Comparison of ENCODE assay signal across 8 mouse cellular contexts in genomic region chr7:28148263-28148662, GRCm38 (mm10). TPM values are rescaled to one million over a fixed set of nuclear protein-coding genes. Genes with fewer than 3 reads are reported as not detected.
DNase-seq lines count a peak whose midpoint lies in the region; ATAC-seq and TF ChIP-seq lines count a peak whose summit lies in the region.

No protein-coding gene starts in this region.

- no peak overlapping the region for H3K4me3 ChIP-seq in embryonic fibroblast, embryonic 13.5 days (ENCODE audit: insufficient read depth, low read length)
- no peak overlapping the region for H3K4me3 ChIP-seq in hindbrain, embryonic 14.5 days (replicated peaks; ENCODE audit: low read length)

- no peaks in the 10 kb centered on the region for H3K4me1 ChIP-seq in embryonic fibroblast, embryonic 13.5 days (ENCODE audit: control insufficient read depth, insufficient read depth, low read length)
- no peaks in the 10 kb centered on the region for H3K4me1 ChIP-seq in hindbrain, embryonic 14.5 days (replicated peaks; ENCODE audit: control insufficient read depth, insufficient read depth, low read length)

- no peaks in the 10 kb centered on the region for H3K9me3 ChIP-seq in hindbrain, embryonic 14.5 days (ENCODE audit: control insufficient read depth, low read length)

- H3K4me2 ChIP-seq in hindbrain, embryonic 14.5 days (replicated peaks): no peak overlapping the region

- 14% methylated on average over 3 of the region's 3 CpGs for WGBS in hindbrain, embryonic 14.5 days

- ATAC-seq in frontal cortex, adult (ENCODE audit: low TSS enrichment): no peak; the same call in 1 of the 2 replicates
- peak; percentile 70; the same call in 1 of the 2 replicates for ATAC-seq in hindbrain, embryonic 14.5 days (ENCODE audit: low FRiP score)
- peak; percentile 46; the same call in 1 of the 2 replicates for ATAC-seq in megakaryocyte-erythroid progenitor cell, adult 5-6 weeks (replicated peaks; ENCODE audit: low FRiP score, low TSS enrichment, poor library complexity, severe bottlenecking)

- no peaks in the 10 kb centered on the region for H3K36me3 ChIP-seq in hindbrain, embryonic 14.5 days (replicated peaks; ENCODE audit: control insufficient read depth, insufficient read depth)

- TF ChIP-seq POLR2A in embryonic fibroblast, embryonic 13.5 days (IDR thresholded peaks at IDR 0.05; ENCODE audit: low read depth, low read length): no peak

- H3K27ac ChIP-seq in embryonic fibroblast, embryonic 13.5 days (ENCODE audit: insufficient read depth, low read length): no peak overlapping the region
- no peak overlapping the region for H3K27ac ChIP-seq in hindbrain, embryonic 14.5 days

- H3K9ac ChIP-seq in hindbrain, embryonic 14.5 days: no peak overlapping the region

- TF ChIP-seq CTCF in embryonic fibroblast, embryonic 13.5 days (IDR thresholded peaks at IDR 0.05; ENCODE audit: borderline replicate concordance, insufficient read depth, low read length): peak; percentile 80

- DNase-seq in frontal cortex, postnatal 25 days (ENCODE audit: low spot score in 2 of 2): peak; percentile 29 to 53
- DNase-seq in adrenal gland, postnatal 36 days: peak; percentile 81 to 88
- peak; percentile 68 for DNase-seq in hindbrain, embryonic 14.5 days (ENCODE audit: low spot score)
- peak; percentile 48 to 53 for DNase-seq in layer of hippocampus, postnatal 14 days (ENCODE audit: low spot score in 2 of 2)
- peak; percentile 30 to 65 for DNase-seq in spleen, adult 18-20 months

- H3K27me3 ChIP-seq in hindbrain, embryonic 14.5 days (ENCODE audit: control insufficient read depth, insufficient read depth, low read length): no peaks in the 10 kb centered on the region

RNA-seq across cellular contexts. Expression of gene 9530053A07Rik, which starts 19.0 kb away (rescaled TPM):
- not detected for total RNA-seq in adrenal gland, postnatal 36 days (2021)
- polyA plus RNA-seq in embryonic fibroblast, embryonic 13.5 days (2011; ENCODE audit: insufficient read length, low read depth, missing spikeins): 0.08 TPM in 1 of 2 replicates, not detected in the other
- 0.09 and 0.24 TPM in 2 replicates for polyA plus RNA-seq in hindbrain, embryonic 14.5 days (2014; fragmentation: Nextera tagmentation; extraction: Ambion mirVana)
- under 1 TPM; 0.05 to 0.12 TPM for total RNA-seq in layer of hippocampus, postnatal 14 days (2021)
- total RNA-seq in megakaryocyte-erythroid progenitor cell, adult 5-6 weeks (2014; fragmentation: Nextera tagmentation): not detected in 2 replicates
- not detected in 2 replicates for total RNA-seq in megakaryocyte-erythroid progenitor cell, adult 5-6 weeks (2017)

RNA-seq across cellular contexts. Expression of gene Fbl, which starts 21.2 kb away (rescaled TPM):
- 100 to 1,000 TPM in 1 of 2 experiments, 10 to 100 TPM in 1; 92.2 to 134 TPM for total RNA-seq in adrenal gland, postnatal 36 days (2021)
- polyA plus RNA-seq in embryonic fibroblast, embryonic 13.5 days (2011; ENCODE audit: insufficient read length, low read depth, missing spikeins): 148 and 168 TPM in 2 replicates
- 23.1 and 28.2 TPM in 2 replicates for polyA plus RNA-seq in hindbrain, embryonic 14.5 days (2014; fragmentation: Nextera tagmentation; extraction: Ambion mirVana)
- total RNA-seq in layer of hippocampus, postnatal 14 days (2021): 10 to 100 TPM; 53.0 to 58.7 TPM
- 328 and 406 TPM in 2 replicates for total RNA-seq in megakaryocyte-erythroid progenitor cell, adult 5-6 weeks (2014; fragmentation: Nextera tagmentation)
- total RNA-seq in megakaryocyte-erythroid progenitor cell, adult 5-6 weeks (2017): 265 and 312 TPM in 2 replicates

RNA-seq across cellular contexts. Expression of gene Dyrk1b, which starts 31.0 kb away (rescaled TPM):
- total RNA-seq in adrenal gland, postnatal 36 days (2021): 10 to 100 TPM; 27.3 to 31.4 TPM
- polyA plus RNA-seq in embryonic fibroblast, embryonic 13.5 days (2011; ENCODE audit: insufficient read length, low read depth, missing spikeins): 12.9 and 15.1 TPM in 2 replicates
- 11.6 and 12.6 TPM in 2 replicates for polyA plus RNA-seq in hindbrain, embryonic 14.5 days (2014; fragmentation: Nextera tagmentation; extraction: Ambion mirVana)
- 10 to 100 TPM; 37.5 to 43.5 TPM for total RNA-seq in layer of hippocampus, postnatal 14 days (2021)
- total RNA-seq in megakaryocyte-erythroid progenitor cell, adult 5-6 weeks (2014; fragmentation: Nextera tagmentation): 8.4 and 8.7 TPM in 2 replicates
- 2.6 and 3.1 TPM in 2 replicates for total RNA-seq in megakaryocyte-erythroid progenitor cell, adult 5-6 weeks (2017)
